Mouse (Mus musculus) hindbrain, embryonic 13.5 days (tissue): ENCODE measurements around the gene Chpf2. TPM values are rescaled to one million over a fixed set of nuclear protein-coding genes. Genes with fewer than 3 reads are reported as not detected.
A peak's percentile ranks its signal among the peaks of the same experiment; 100 is the strongest.

Experiments
- ATAC-seq: fragments of 200-750 bp; cut with Nextera tagmentation; 2 replicates; pipeline ENCODE4 v1.8.0; 2017; ENCODE audit warnings: moderate TSS enrichment; ENCODE audit not compliant: low FRiP score
- H3K27ac ChIP-seq: fragments of 300-500 bp; sonication (generic); 2 replicates; pipeline ENCODE4 v1.5.1; 2015; ENCODE audit warnings: inconsistent platforms, mild to moderate bottlenecking, moderate library complexity
- H3K27me3 ChIP-seq: fragments of 300-500 bp; sonication (generic); 2 replicates; pipeline ENCODE4 v1.6.1; 2015; ENCODE audit warnings: mild to moderate bottlenecking, inconsistent platforms
- H3K36me3 ChIP-seq: fragments of 300-500 bp; sonication (generic); 2 replicates; pipeline ENCODE4 v1.6.1; 2015; ENCODE audit warnings: mild to moderate bottlenecking, inconsistent platforms
- H3K4me1 ChIP-seq: fragments of 300-500 bp; sonication (generic); replicated peaks from 2 replicates; pipeline ENCODE4 v1.6.1; 2015; ENCODE audit warnings: inconsistent platforms
- H3K4me2 ChIP-seq: fragments of 300-500 bp; sonication (generic); 2 replicates; pipeline ENCODE4 v1.6.1; 2015; ENCODE audit warnings: inconsistent platforms, mild to moderate bottlenecking, moderate library complexity
- H3K4me3 ChIP-seq: fragments of 300-500 bp; sonication (generic); 2 replicates; pipeline ENCODE4 v1.5.1; 2015; ENCODE audit warnings: mild to moderate bottlenecking, inconsistent platforms
- H3K9ac ChIP-seq: fragments of 300-500 bp; sonication (generic); 2 replicates; pipeline ENCODE4 v1.6.1; 2015; ENCODE audit warnings: mild to moderate bottlenecking, inconsistent platforms
- H3K9me3 ChIP-seq: fragments of 300-500 bp; sonication (generic); 2 replicates; pipeline ENCODE4 v1.6.1; 2016; ENCODE audit warnings: inconsistent platforms
- whole genome bisulfite sequencing: fragments of 180-500 bp; shearing (Covaris S2); methylation state at CpG from one replicate; pipeline ENCODE4 v1.1.7; 2015; 5-methylcytosine and 5-hydroxymethylcytosine counted together
- microRNA counts: library from miRNA; unstranded; fragments of <30 nt; microRNA quantifications from one replicate; lab custom pipeline; 2016
- microRNA-seq: library from miRNA; unstranded; fragments of <30 nt; microRNA quantifications from one replicate; pipeline ENCODE4, GENCODE M21; 2016
- polyA plus RNA-seq: library from polyadenylated mRNA; unstranded; fragments of >200 nt; fragmentation: Nextera tagmentation; extraction: Ambion mirVana; gene quantifications from 2 replicates; pipeline ENCODE4 v1.2.1, GENCODE M21; 2015

Gene Chpf2
- polyA plus RNA-seq, 1 experiment from 2014 or later = 17.4 TPM

- Histone ChIP-seq H3K27me3 (0 out of 2 replicates have a peak, but pooled peaks cover 5% of the 10 kb centered on the region), H3K4me2 (no peak overlapping the region), H3K9me3 (no peaks in the 10 kb centered on the region), H3K9ac (no peak overlapping the region), H3K27ac (no peak overlapping the region), H3K4me3 (no peak overlapping the region), H3K4me1 (peaks cover 14% of the 10 kb centered on the region), H3K36me3 (no peaks in the 10 kb centered on the region)
- ATAC-seq = no peak
- WGBS = 47% methylated on average over 6 of the region's 6 CpGs
Measured at GRCm38 (mm10) chr5:24635526-24636141, 49.1 kb downstream of the Chpf2 start.

- Histone ChIP-seq H3K27ac (no peak overlapping the region), H3K4me2 (no peak overlapping the region), H3K27me3 (no peaks in the 10 kb centered on the region), H3K9ac (no peak overlapping the region), H3K9me3 (no peaks in the 10 kb centered on the region), H3K4me1 (peaks cover 14% of the 10 kb centered on the region), H3K4me3 (no peak overlapping the region), H3K36me3 (no peaks in the 10 kb centered on the region)
- WGBS = 72% methylated on average over 4 of the region's 4 CpGs
- ATAC-seq = no peak
Measured at GRCm38 (mm10) chr5:24636987-24637386, 50.4 kb downstream of the Chpf2 start.

- 53% methylated on average over 6 of the region's 6 CpGs for WGBS
- Histone ChIP-seq H3K27ac (no peak overlapping the region), H3K9me3 (no peaks in the 10 kb centered on the region), H3K36me3 (no peaks in the 10 kb centered on the region), H3K4me3 (no peak overlapping the region), H3K9ac (no peak overlapping the region), H3K4me2 (no peak overlapping the region), H3K27me3 (no peaks in the 10 kb centered on the region), H3K4me1 (peaks cover 14% of the 10 kb centered on the region)
- no peak for ATAC-seq
Measured at GRCm38 (mm10) chr5:24638131-24638530, 51.6 kb downstream of the Chpf2 start.

- Histone ChIP-seq H3K4me3 (no peak overlapping the region), H3K27me3 (no peaks in the 10 kb centered on the region), H3K4me1 (peaks cover 14% of the 10 kb centered on the region), H3K4me2 (no peak overlapping the region), H3K27ac (no peak overlapping the region), H3K9me3 (no peaks in the 10 kb centered on the region), H3K9ac (no peak overlapping the region), H3K36me3 (no peaks in the 10 kb centered on the region)
- no peak for ATAC-seq
- WGBS = 69% methylated on average over 6 of the region's 6 CpGs
Measured at GRCm38 (mm10) chr5:24639081-24639480, 52.5 kb downstream of the Chpf2 start.

MicroRNA genes within 50 kb of the gene (microRNA counts, 519-probe panel; counts per million panel counts)
- 51.3 counts per million for microRNA mmu-miR-671-3p (lab: Ali Mortazavi, UCI)
- 51.3 counts per million for microRNA mmu-miR-671-5p (lab: Ali Mortazavi, UCI)

Small RNAs within 50 kb of the gene (microRNA-seq; reads per million reads assigned to microRNA genes)
- 460 reads per million, percentile 68 among the genes with 10 or more reads in this experiment for gene Mir671

Other genes with a start within 250 kb of the Chpf2 start
- gene Kcnh2, start 235.1 kb upstream of the Chpf2 start, polyA plus RNA-seq = 12.8 and 14.2 TPM in 2 replicates
- gene Nos3, start 221.9 kb upstream of the Chpf2 start, polyA plus RNA-seq = 9.8 and 10.2 TPM in 2 replicates
- gene Atg9b, start 194.6 kb upstream of the Chpf2 start, polyA plus RNA-seq = 0.57 and 0.93 TPM in 2 replicates
- gene Abcb8, start 193.1 kb upstream of the Chpf2 start, polyA plus RNA-seq = 45.7 and 48.7 TPM in 2 replicates
- gene Asic3, start 173.3 kb upstream of the Chpf2 start, polyA plus RNA-seq = 0.94 and 1.3 TPM in 2 replicates
- gene Cdk5, start 163.2 kb upstream of the Chpf2 start, polyA plus RNA-seq = 104 and 106 TPM in 2 replicates
- 22.5 and 28.5 TPM in 2 replicates for gene Slc4a2, start 162.9 kb upstream of the Chpf2 start, polyA plus RNA-seq
- 88.1 and 96.1 TPM in 2 replicates for gene Fastk, start 141.5 kb upstream of the Chpf2 start, polyA plus RNA-seq
- gene Tmub1, start 138.9 kb upstream of the Chpf2 start, polyA plus RNA-seq = 51.9 and 57.4 TPM in 2 replicates
- gene Agap3, start 134.6 kb upstream of the Chpf2 start, polyA plus RNA-seq = 47.8 and 50.3 TPM in 2 replicates
- 4.6 and 5.1 TPM in 2 replicates for gene Gbx1, start 59.5 kb upstream of the Chpf2 start, polyA plus RNA-seq
- 0.16 and 0.49 TPM in 2 replicates for gene Asb10, start 45.8 kb upstream of the Chpf2 start, polyA plus RNA-seq
- gene 4931409K22Rik, start 29.9 kb upstream of the Chpf2 start, polyA plus RNA-seq = 0.12 and 0.19 TPM in 2 replicates
- gene Abcf2, start 9.3 kb upstream of the Chpf2 start, polyA plus RNA-seq = 91.6 and 92.3 TPM in 2 replicates
- gene Smarcd3, start 37.7 kb downstream of the Chpf2 start, polyA plus RNA-seq = 86.2 and 87.6 TPM in 2 replicates
- gene Nub1, start 98.8 kb downstream of the Chpf2 start, polyA plus RNA-seq = 45.5 and 45.6 TPM in 2 replicates
- gene Wdr86, start 144.0 kb downstream of the Chpf2 start, polyA plus RNA-seq = 7.0 and 8.0 TPM in 2 replicates
- gene Crygn, start 171.3 kb downstream of the Chpf2 start, polyA plus RNA-seq = 1.0 and 2.1 TPM in 2 replicates